ENCODE assay signal across 8 mouse cellular contexts in genomic region chr2:167222152-167222551, GRCm38 (mm10). TPM values are rescaled to one million over a fixed set of nuclear protein-coding genes. Genes with fewer than 3 reads are reported as not detected.
DNase-seq lines count a peak whose midpoint lies in the region; ATAC-seq and TF ChIP-seq lines count a peak whose summit lies in the region.

No protein-coding gene starts in this region.

- H3K9me3 ChIP-seq in embryonic facial prominence, embryonic 14.5 days (ENCODE audit: control insufficient read depth, low read length) = no peaks in the 10 kb centered on the region

- no peak overlapping the region for H3K4me3 ChIP-seq in bone marrow macrophage, adult 2 months (ENCODE audit: insufficient read depth, low read length)
- H3K4me3 ChIP-seq in embryonic facial prominence, embryonic 14.5 days (ENCODE audit: low read depth, low read length) = no peak overlapping the region

- intact Hi-C loops in heart, postnatal 10 days (cut with DNase I) = loop anchor here (1.0 to 5.0 kb wide), 3 partner anchors 57 to 240 kb away; no protein-coding TSS in a partner anchor

- peak; percentile 60 for DNase-seq in Muller cell, postnatal 12 days (ENCODE audit: inconsistent ontology term)
- DNase-seq in embryonic facial prominence, embryonic 14.5 days (ENCODE audit: low spot score) = peak; percentile 89
- DNase-seq in heart, postnatal 10 days = peak; percentile 84 to 87
- DNase-seq in layer of hippocampus, postnatal 10 days (ENCODE audit: low spot score in 2 of 2) = peak; percentile 77 to 80
- peak; percentile 33 to 56 for DNase-seq in spleen, adult 18-20 months

- H3K27ac ChIP-seq in bone marrow macrophage, adult 2 months (ENCODE audit: insufficient read depth, low read depth, low read length) = no peak overlapping the region
- no peak overlapping the region for H3K27ac ChIP-seq in embryonic facial prominence, embryonic 14.5 days (replicated peaks; ENCODE audit: low read depth, low read length)

- peaks cover 11% of the 10 kb centered on the region for H3K4me1 ChIP-seq in bone marrow macrophage, adult 2 months (ENCODE audit: control insufficient read depth, insufficient read depth, low read length)
- no peaks in the 10 kb centered on the region for H3K4me1 ChIP-seq in embryonic facial prominence, embryonic 14.5 days (ENCODE audit: control insufficient read depth, insufficient read depth, low read length)

- no peak overlapping the region for H3K9ac ChIP-seq in embryonic facial prominence, embryonic 14.5 days (ENCODE audit: low read depth, low read length)

- no peaks in the 10 kb centered on the region for H3K27me3 ChIP-seq in embryonic facial prominence, embryonic 14.5 days (replicated peaks; ENCODE audit: control insufficient read depth, insufficient read depth, low read length)

- H3K4me2 ChIP-seq in embryonic facial prominence, embryonic 14.5 days (ENCODE audit: low read depth, low read length) = no peak overlapping the region

- peak; percentile 89 for TF ChIP-seq CTCF in bone marrow macrophage, adult 2 months (IDR thresholded peaks at IDR 0.05; ENCODE audit: low read depth, low read length)

- 23% methylated on average over 7 of the region's 7 CpGs for WGBS in embryonic facial prominence, embryonic 14.5 days

- no peak for TF ChIP-seq POLR2A in bone marrow macrophage, adult 2 months (IDR thresholded peaks at IDR 0.05; ENCODE audit: borderline replicate concordance, low read depth, low read length)

- peaks cover 3% of the 10 kb centered on the region; the same call in 1 of the 2 replicates for H3K36me3 ChIP-seq in embryonic facial prominence, embryonic 14.5 days (ENCODE audit: control insufficient read depth, insufficient read depth, low read length)

- peak; percentile 58; the same call in 1 of the 2 replicates for ATAC-seq in embryonic facial prominence, embryonic 14.5 days (ENCODE audit: low read depth)
- peak; percentile 62 for ATAC-seq in megakaryocyte-erythroid progenitor cell, adult 5-6 weeks (replicated peaks; ENCODE audit: low FRiP score, low TSS enrichment, poor library complexity, severe bottlenecking)
- no peak for ATAC-seq in inflammation-experienced regulatory T-cells, adult 6 months

RNA-seq across cellular contexts. Expression of gene Ptgis, which starts 18.3 kb away (rescaled TPM):
- polyA plus RNA-seq in bone marrow macrophage, adult 2 months (2012; ENCODE audit: insufficient read depth, insufficient read length, missing spikeins) = not detected in 2 replicates
- polyA plus RNA-seq in embryonic facial prominence, embryonic 14.5 days (2014; fragmentation: Nextera tagmentation; extraction: Ambion mirVana) = 37.6 and 38.3 TPM in 2 replicates
- total RNA-seq in heart, postnatal 10 days (2021) = 10 to 100 TPM; 35.8 to 39.7 TPM
- 1 to 10 TPM; 2.3 to 2.8 TPM for total RNA-seq in layer of hippocampus, postnatal 10 days (2021)
- total RNA-seq in megakaryocyte-erythroid progenitor cell, adult 5-6 weeks (2014; fragmentation: Nextera tagmentation) = not detected in 2 replicates
- not detected in 2 replicates for total RNA-seq in megakaryocyte-erythroid progenitor cell, adult 5-6 weeks (2017)
- polyA plus RNA-seq in inflammation-experienced regulatory T-cells, adult 6 months (2017; shearing (Covaris generic)) = not detected

RNA-seq across cellular contexts. Expression of gene Kcnb1, which starts 32.2 kb away (rescaled TPM):
- polyA plus RNA-seq in bone marrow macrophage, adult 2 months (2012; ENCODE audit: insufficient read depth, insufficient read length, missing spikeins) = 0.62 and 0.84 TPM in 2 replicates
- 1.7 and 2.1 TPM in 2 replicates for polyA plus RNA-seq in embryonic facial prominence, embryonic 14.5 days (2014; fragmentation: Nextera tagmentation; extraction: Ambion mirVana)
- total RNA-seq in heart, postnatal 10 days (2021) = 10 to 100 TPM; 45.4 to 50.2 TPM
- 10 to 100 TPM; 57.1 to 59.2 TPM for total RNA-seq in layer of hippocampus, postnatal 10 days (2021)
- total RNA-seq in megakaryocyte-erythroid progenitor cell, adult 5-6 weeks (2014; fragmentation: Nextera tagmentation) = 0.35 and 1.4 TPM in 2 replicates
- total RNA-seq in megakaryocyte-erythroid progenitor cell, adult 5-6 weeks (2017) = 0.04 TPM in 1 of 2 replicates, not detected in the other
- polyA plus RNA-seq in inflammation-experienced regulatory T-cells, adult 6 months (2017; shearing (Covaris generic)) = 1 to 10 TPM in 1 of 3 experiments, under 1 TPM in 2; 0.87 to 1.1 (median 0.88) TPM

Comparison
In these comparisons a context has a peak if more than half of its experiments do, and no peak if none do; other contexts are left out.
1. RNA of gene Ptgis, which starts 18.3 kb away (total RNA-seq): 35.8 to 39.7 TPM in heart, postnatal 10 days; 2.3 to 2.8 TPM in layer of hippocampus, postnatal 10 days and not detected in megakaryocyte-erythroid progenitor cell, adult 5-6 weeks; every median in the first group is over 4 times any median in the second.
2. RNA of gene Kcnb1, which starts 32.2 kb away (total RNA-seq): 57.1 to 59.2 TPM in layer of hippocampus, postnatal 10 days and 45.4 to 50.2 TPM in heart, postnatal 10 days; 0.04 to 1.4 TPM in megakaryocyte-erythroid progenitor cell, adult 5-6 weeks; every median in the first group is over 10 times any median in the second.
3. Peak in every context shown above with its lines, with median percentiles within 50 percentile points of each other: DNase-seq.